Mouse (Mus musculus): ENCODE measurements around the gene Gadl1. TPM values are rescaled to one million over a fixed set of nuclear protein-coding genes. Genes with fewer than 3 reads are reported as not detected.

The Gadl1 gene
- polyA plus RNA-seq, 1 experiment from 2014 or later: 0.53 TPM

DNA sequence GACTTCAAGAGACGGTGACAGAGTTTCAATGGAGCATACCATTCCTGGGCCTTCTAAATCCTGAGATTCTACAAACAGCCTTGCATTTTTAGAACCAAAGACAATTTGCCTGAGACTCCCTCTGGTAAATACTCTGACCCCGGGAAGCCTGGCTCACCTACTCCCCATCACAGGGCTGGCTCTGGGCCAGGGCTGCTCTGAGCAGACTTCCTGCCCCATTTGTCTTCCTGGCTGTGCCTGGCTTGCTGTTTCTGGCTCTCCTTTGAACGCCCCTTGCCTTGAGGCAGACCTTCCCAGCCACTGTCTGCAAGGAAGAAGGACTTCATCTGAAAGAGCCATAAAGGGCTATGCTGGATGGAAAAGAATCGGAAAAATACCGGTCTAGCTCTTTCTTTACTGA, 182.7 kb downstream of the Gadl1 start:
- no peak overlapping the region for H3K9ac ChIP-seq
- no peak overlapping the region for H3K4me2 ChIP-seq
- no peaks in the 10 kb centered on the region for H3K27me3 ChIP-seq
- H3K36me3 ChIP-seq: no peaks in the 10 kb centered on the region
- no peak overlapping the region for H3K4me3 ChIP-seq
- WGBS: 65% methylated on average over 5 of the region's 5 CpGs
- 0 out of 2 replicates have a peak, but pooled peaks have one; percentile 27 for ATAC-seq (ENCODE audit: low read depth)
- peaks cover 22% of the 10 kb centered on the region for H3K4me1 ChIP-seq (replicated peaks)
- H3K27ac ChIP-seq (replicated peaks): 0 out of 2 replicates have a peak overlapping the region, but pooled peaks have one; percentile 38
- H3K9me3 ChIP-seq: no peaks in the 10 kb centered on the region

DNA sequence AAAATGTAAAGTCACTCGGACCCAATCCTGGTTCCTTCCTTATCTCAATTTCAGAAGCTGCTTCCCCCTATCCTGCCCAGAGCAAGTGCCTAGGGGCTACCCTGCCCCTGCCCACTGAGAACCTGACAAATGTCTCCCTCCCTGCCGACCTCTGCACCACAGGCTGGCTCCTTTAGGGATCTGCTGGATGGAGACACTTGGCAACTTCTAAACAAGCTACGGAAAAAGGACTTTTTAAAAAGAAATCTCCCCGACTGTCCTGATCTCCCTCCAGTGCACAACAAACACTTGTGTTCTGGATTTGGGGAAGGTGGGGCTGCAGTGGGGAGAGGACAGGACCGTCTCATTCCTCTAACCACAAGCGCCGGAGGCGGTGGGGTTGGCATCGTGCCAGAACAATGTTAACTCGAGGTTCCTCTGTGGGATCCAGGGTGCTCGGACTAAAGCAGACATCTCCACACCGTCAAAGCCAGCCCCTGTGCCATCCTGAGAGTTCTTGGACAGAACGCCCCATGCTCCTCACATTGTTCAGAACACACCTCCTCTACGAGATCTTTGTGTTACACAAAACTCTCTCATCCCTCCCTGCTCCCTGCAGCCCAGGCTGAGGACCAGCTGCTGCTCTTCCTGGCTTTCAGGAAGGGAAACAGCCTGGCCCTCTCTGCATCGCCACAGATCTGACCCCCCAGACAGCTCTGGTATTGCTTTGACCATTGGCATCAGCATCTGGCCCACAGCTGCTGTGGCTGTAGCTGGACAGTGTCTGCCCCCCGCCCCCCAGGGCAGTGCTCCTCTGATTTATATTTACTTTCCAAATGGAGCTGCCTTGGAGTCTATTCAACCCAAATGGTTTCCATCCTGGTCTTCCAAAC, 189.7 kb downstream of the Gadl1 start:
- Histone ChIP-seq H3K4me1 (replicated peaks) (peaks cover 16% of the 10 kb centered on the region), H3K9ac (no peak overlapping the region), H3K4me3 (no peak overlapping the region), H3K27me3 (no peaks in the 10 kb centered on the region), H3K9me3 (no peaks in the 10 kb centered on the region), H3K36me3 (no peaks in the 10 kb centered on the region), H3K27ac (replicated peaks) (no peak overlapping the region; the same call in 1 of the 2 replicates), H3K4me2 (no peak overlapping the region)
- 0 out of 2 replicates have a peak, but pooled peaks have one; percentile 27 for ATAC-seq (ENCODE audit: low read depth)
- WGBS: 55% methylated on average over 16 of the region's 16 CpGs

DNA sequence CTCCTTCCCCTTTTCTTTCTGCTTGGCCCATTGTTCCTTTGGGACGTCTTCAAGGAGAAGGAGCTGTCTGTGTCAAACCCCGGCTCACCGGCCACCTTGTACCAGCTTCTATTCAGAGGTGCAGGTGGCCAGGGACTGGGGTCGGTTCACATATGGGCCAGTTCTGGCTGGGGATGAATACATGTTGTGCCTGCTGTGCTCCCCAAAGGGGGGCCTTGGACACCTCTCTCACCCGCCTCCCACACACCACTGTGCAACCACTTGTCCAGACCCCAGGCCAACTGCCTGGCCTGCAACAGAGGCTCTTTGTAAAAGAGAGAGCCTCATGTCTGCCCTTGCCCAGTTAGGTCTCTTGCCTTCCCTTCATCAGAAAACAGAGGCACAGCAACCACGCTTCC, 190.3 kb downstream of the Gadl1 start:
- H3K9me3 ChIP-seq: no peaks in the 10 kb centered on the region
- H3K36me3 ChIP-seq: no peaks in the 10 kb centered on the region
- no peak for ATAC-seq (ENCODE audit: low read depth)
- H3K9ac ChIP-seq: no peak overlapping the region
- H3K4me1 ChIP-seq (replicated peaks): peaks cover 16% of the 10 kb centered on the region
- no peak overlapping the region for H3K4me3 ChIP-seq
- H3K27ac ChIP-seq (replicated peaks): no peak overlapping the region
- H3K27me3 ChIP-seq: no peaks in the 10 kb centered on the region
- WGBS: 73% methylated on average over 6 of the region's 6 CpGs
- H3K4me2 ChIP-seq: no peak overlapping the region

DNA sequence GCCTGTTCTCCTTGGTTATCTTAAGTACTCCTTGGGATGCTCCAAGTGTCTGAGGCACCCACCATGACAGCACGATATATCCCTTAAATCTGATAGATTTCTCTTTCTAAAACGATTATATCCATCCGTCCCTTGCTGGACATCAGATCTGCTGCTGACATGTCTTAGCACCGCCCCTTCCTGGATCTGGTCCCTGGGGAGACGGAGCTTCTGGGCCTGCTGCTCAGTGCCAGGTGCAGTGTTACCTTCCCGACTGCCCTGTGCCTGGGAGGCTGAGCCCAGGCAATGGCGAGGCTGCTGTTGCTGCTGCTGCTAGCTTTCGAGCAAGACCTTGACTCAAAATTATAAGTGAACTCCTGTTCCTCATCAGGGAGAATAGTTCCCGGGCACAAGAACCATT, 190.8 kb downstream of the Gadl1 start:
- Histone ChIP-seq H3K9me3 (no peaks in the 10 kb centered on the region), H3K4me2 (no peak overlapping the region), H3K36me3 (no peaks in the 10 kb centered on the region), H3K27me3 (no peaks in the 10 kb centered on the region), H3K27ac (replicated peaks) (no peak overlapping the region), H3K9ac (no peak overlapping the region), H3K4me3 (no peak overlapping the region), H3K4me1 (replicated peaks) (peaks cover 16% of the 10 kb centered on the region)
- no peak for ATAC-seq (ENCODE audit: low read depth)
- WGBS: 80% methylated on average over 9 of the region's 9 CpGs

DNA sequence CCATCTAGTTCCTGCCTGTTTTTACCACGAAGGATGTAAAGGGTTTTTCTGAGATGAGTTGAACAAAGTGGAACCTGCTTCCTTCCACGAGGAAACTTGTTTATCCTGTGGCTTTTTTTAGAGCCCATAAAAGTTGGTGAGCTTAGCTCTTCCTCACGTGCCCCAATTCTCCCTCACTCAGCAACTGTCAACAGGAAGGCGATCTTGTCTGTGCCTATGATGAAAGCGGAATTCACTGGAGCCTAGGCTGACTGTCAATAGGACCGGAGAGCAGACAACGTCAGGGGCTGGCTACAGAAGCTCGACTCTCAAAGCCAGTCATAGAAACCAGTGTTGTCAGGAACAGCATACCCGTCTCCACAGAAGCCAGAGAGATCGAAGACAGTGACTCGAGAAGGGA, 192.6 kb downstream of the Gadl1 start:
- ATAC-seq (ENCODE audit: low read depth): no peak
- peaks cover 16% of the 10 kb centered on the region for H3K4me1 ChIP-seq (replicated peaks)
- no peak overlapping the region for H3K4me2 ChIP-seq
- no peaks in the 10 kb centered on the region for H3K27me3 ChIP-seq
- H3K9ac ChIP-seq: no peak overlapping the region
- no peak overlapping the region for H3K4me3 ChIP-seq
- 83% methylated on average over 11 of the region's 11 CpGs for WGBS
- no peak overlapping the region for H3K27ac ChIP-seq (replicated peaks)
- no peaks in the 10 kb centered on the region for H3K36me3 ChIP-seq
- H3K9me3 ChIP-seq: peaks cover 5% of the 10 kb centered on the region; the same call in 1 of the 2 replicates

DNA sequence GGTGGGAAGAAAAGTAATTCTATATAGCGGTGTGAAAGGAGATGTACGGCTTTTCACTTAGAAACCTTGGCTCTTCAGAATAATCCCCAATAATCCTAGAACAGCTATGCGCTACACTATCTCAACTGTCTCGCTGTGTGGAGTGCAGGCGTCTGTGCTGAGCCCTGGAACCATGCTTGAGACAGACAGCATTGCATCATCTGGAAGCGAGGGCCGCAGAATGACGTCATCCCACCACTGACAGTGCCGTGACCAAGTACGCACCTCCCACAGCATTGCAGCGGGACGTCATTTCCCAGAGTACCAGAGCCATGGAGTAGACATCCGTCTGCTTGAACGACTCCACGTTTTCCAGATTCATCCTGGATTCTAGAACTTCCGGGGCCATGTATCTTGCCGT, 195.5 kb downstream of the Gadl1 start:
- 94% methylated on average over 17 of the region's 17 CpGs for WGBS

DNA sequence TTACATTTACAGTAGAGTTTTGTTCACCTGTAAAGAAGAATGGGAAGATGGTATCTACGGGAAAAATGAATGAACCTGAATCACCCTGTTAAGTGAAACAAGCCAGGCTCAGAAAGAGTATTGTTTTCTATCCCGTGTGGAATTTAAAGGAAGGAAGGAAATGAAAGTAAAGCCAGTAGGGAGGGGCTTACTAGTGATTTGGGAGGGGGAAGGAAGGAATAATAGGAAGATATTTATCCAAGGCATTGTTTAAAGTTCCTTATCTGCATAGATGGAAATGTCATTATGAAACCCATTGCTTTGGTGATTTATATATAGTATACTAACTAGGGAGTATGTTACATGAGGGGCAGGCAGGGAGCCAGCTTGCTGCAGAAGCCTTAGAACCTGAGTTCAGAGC, 199.5 kb downstream of the Gadl1 start:
- 86% methylated on average over 2 of the region's 2 CpGs for WGBS
- 0 out of 2 replicates have a peak, but pooled peaks cover 4% of the 10 kb centered on the region for H3K36me3 ChIP-seq
- no peak overlapping the region for H3K27ac ChIP-seq (replicated peaks)
- no peak overlapping the region for H3K4me3 ChIP-seq
- no peaks in the 10 kb centered on the region for H3K4me1 ChIP-seq (replicated peaks)
- H3K4me2 ChIP-seq: no peak overlapping the region
- H3K9ac ChIP-seq: no peak overlapping the region
- H3K27me3 ChIP-seq: no peaks in the 10 kb centered on the region
- ATAC-seq (ENCODE audit: low read depth): no peak
- peaks cover 5% of the 10 kb centered on the region; the same call in 1 of the 2 replicates for H3K9me3 ChIP-seq

More for the DNA sequence above, 195.5 kb downstream of the Gadl1 start:
- no peak overlapping the region for H3K27ac ChIP-seq (replicated peaks)
- peaks cover under 1% of the 10 kb centered on the region; the same call in 1 of the 2 replicates for H3K4me1 ChIP-seq (replicated peaks)
- H3K4me2 ChIP-seq: no peak overlapping the region
- H3K36me3 ChIP-seq: 0 out of 2 replicates have a peak, but pooled peaks cover 4% of the 10 kb centered on the region
- no peak overlapping the region for H3K9ac ChIP-seq
- ATAC-seq (ENCODE audit: low read depth): no peak
- H3K4me3 ChIP-seq: no peak overlapping the region
- peaks cover 5% of the 10 kb centered on the region; the same call in 1 of the 2 replicates for H3K9me3 ChIP-seq
- H3K27me3 ChIP-seq: no peaks in the 10 kb centered on the region

DNA sequence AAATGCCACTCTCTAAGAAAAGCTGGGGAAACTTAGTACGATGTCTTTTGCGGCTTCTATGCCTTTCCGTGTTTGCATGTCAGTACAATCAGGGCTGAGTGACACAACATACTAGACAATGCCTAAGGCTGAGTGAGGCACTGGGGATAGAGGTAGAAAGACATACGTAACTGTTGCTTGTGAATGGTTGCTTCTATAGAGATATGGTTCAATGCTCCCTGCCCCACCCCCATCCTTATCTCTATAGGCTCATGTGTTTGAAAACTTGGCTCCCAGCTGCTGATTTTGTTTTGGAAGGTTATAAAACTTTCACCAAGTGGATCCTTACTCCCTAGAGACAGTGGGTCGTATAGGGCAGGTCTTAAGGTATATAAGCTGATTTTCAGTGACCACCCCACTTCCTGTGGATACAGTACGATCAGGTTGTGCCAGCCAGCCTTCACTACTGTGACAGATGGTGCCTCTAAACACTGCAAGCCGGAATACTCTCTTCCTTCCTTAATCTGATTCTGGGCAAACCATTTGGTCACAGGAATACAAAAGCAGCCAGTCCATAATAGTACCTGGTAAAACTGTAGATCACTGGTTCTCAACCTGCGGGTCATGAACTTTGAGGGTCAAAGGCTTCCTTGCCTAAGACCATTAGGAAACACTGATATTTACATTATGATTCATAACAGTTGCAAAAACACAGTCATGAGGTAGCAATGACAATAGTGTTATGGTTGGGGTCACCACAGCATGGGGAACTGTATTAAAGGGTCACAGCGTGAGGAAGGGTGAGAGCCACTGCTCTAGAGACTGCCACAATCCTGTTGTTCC, 202.1 kb downstream of the Gadl1 start:
- no peaks in the 10 kb centered on the region for H3K27me3 ChIP-seq
- no peak overlapping the region for H3K9ac ChIP-seq
- H3K4me3 ChIP-seq: no peak overlapping the region
- H3K36me3 ChIP-seq: 0 out of 2 replicates have a peak, but pooled peaks cover 4% of the 10 kb centered on the region
- ATAC-seq (ENCODE audit: low read depth): no peak
- H3K27ac ChIP-seq (replicated peaks): no peak overlapping the region
- 0 out of 2 replicates have a peak, but pooled peaks cover under 1% of the 10 kb centered on the region for H3K9me3 ChIP-seq
- no peak overlapping the region for H3K4me2 ChIP-seq
- 84% methylated on average over 9 of the region's 9 CpGs for WGBS
- no peaks in the 10 kb centered on the region for H3K4me1 ChIP-seq (replicated peaks)

DNA sequence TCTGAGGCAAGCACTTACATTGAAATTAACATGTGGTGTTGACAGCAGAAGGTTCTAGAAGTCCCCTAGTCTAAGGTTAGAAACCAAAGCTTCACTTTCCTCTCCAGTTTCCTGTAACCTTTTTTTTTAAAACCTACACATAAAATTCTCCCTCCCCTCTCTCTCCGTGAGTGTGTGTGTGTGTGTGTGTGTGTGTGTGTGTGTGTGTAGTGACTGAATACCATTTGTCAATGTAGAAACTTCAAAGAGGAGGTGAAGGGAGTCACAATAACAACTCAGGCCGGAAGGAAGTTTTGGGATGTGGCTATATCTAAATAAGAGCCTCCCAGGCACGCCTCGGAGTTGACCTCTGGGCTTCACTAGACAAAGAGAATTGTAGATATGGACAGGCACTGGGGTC, 205.1 kb downstream of the Gadl1 start:
- no peaks in the 10 kb centered on the region for H3K4me1 ChIP-seq (replicated peaks)
- no peaks in the 10 kb centered on the region for H3K27me3 ChIP-seq
- H3K36me3 ChIP-seq: peaks cover 4% of the 10 kb centered on the region; the same call in 1 of the 2 replicates
- no peak overlapping the region for H3K27ac ChIP-seq (replicated peaks)
- WGBS: 59% methylated on average over 4 of the region's 4 CpGs
- H3K9ac ChIP-seq: no peak overlapping the region
- no peak overlapping the region for H3K4me2 ChIP-seq
- H3K9me3 ChIP-seq: no peaks in the 10 kb centered on the region
- no peak overlapping the region for H3K4me3 ChIP-seq
- no peak for ATAC-seq (ENCODE audit: low read depth)

DNA sequence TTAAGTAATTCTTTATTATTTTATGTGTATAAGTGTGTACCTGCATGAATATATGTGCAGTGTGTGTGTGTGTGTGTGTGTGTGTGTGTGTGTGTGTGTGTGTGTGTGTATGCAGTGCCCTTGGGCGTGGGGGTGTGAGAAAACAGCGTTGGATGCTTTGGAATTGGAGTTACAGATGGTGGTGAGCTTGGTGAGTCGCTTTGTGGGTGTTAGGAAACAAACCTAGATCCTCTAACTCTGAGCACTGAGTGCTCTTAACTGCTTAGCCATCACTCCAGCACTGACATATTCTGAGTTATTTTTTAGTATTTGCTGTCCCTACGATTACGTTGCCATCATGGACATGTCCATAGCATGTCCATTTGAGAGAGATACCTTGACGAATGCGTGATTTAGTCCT, 206.6 kb downstream of the Gadl1 start:
- no peak for ATAC-seq (ENCODE audit: low read depth)
- Histone ChIP-seq H3K36me3 (no peaks in the 10 kb centered on the region; the same call in 1 of the 2 replicates), H3K4me1 (replicated peaks) (no peaks in the 10 kb centered on the region), H3K9ac (no peak overlapping the region), H3K4me3 (no peak overlapping the region), H3K27ac (replicated peaks) (no peak overlapping the region), H3K9me3 (no peaks in the 10 kb centered on the region), H3K27me3 (no peaks in the 10 kb centered on the region), H3K4me2 (no peak overlapping the region)
- WGBS: 86% methylated on average over 7 of the region's 7 CpGs

DNA sequence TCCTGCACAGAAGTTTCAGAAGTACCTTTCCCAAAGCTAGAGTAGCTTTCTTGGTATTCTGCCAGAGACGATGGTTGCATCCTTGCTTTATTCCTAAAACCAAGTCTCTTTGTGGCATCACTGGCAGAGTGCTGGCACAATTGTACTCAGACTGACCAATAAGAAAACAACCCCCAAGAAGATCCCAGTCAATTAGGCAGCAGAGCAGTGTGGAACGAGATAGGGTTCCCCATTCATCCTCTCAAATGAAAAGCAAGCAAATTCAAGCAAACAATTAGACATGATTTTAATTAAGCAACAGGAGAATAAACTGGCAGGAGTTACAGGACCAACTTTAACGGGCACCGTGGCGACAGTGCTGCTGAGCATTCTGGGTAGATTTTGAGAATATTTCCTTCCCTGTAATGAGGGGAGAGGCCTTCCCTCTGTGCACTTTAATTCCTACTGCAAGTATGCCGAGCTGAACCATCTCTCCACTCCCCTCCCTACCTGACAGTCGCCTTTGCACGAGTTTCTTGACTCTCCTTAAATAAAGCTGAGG, 209.1 kb downstream of the Gadl1 start:
- WGBS: 72% methylated on average over 8 of the region's 8 CpGs
- no peaks in the 10 kb centered on the region for H3K9me3 ChIP-seq
- no peak overlapping the region for H3K4me2 ChIP-seq
- no peak overlapping the region for H3K9ac ChIP-seq
- H3K4me1 ChIP-seq (replicated peaks): no peaks in the 10 kb centered on the region
- H3K27me3 ChIP-seq: no peaks in the 10 kb centered on the region
- no peak for ATAC-seq (ENCODE audit: low read depth)
- H3K36me3 ChIP-seq: no peaks in the 10 kb centered on the region; the same call in 1 of the 2 replicates
- no peak overlapping the region for H3K27ac ChIP-seq (replicated peaks)
- H3K4me3 ChIP-seq: no peak overlapping the region

DNA sequence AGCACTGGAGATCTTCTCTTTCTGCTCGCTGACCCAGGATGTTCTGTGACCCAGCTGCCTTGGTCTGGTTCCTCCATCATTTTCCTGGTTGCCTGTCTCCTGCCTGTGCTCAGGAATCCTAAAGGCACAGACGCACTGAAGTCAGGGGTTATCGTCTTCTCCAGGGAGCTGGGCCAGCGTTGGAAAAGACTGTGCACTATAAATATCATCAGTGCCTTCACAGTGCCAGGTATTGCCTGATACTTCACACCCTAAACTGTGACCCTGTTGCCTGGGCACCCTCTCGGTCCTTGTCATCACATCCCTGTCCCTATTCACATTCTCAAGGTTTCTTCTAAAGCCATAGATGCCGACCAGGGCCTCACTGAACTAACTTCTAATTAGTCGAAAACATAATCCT, 210.7 kb downstream of the Gadl1 start:
- no peak for ATAC-seq (ENCODE audit: low read depth)
- Histone ChIP-seq H3K27me3 (no peaks in the 10 kb centered on the region), H3K4me2 (no peak overlapping the region), H3K36me3 (no peaks in the 10 kb centered on the region; the same call in 1 of the 2 replicates), H3K9ac (no peak overlapping the region), H3K9me3 (no peaks in the 10 kb centered on the region), H3K4me1 (replicated peaks) (no peaks in the 10 kb centered on the region), H3K4me3 (no peak overlapping the region), H3K27ac (replicated peaks) (no peak overlapping the region)
- 83% methylated on average over 7 of the region's 7 CpGs for WGBS

Measured in neural tube, embryonic 13.5 days (tissue).